Mouse (Mus musculus) heart, adult 11 months (tissue): ENCODE data around the gene Gm2310.
"Not testable (repeated sequence)": the region's sequence is repeated elsewhere in the genome, so short reads cannot be mapped to it uniquely, and the experiment has no call there.

Experiments
- DNase-seq: peaks from one replicate; pipeline ENCODE4 v3.0.0; 2022

The Gm2310 gene

DNA sequence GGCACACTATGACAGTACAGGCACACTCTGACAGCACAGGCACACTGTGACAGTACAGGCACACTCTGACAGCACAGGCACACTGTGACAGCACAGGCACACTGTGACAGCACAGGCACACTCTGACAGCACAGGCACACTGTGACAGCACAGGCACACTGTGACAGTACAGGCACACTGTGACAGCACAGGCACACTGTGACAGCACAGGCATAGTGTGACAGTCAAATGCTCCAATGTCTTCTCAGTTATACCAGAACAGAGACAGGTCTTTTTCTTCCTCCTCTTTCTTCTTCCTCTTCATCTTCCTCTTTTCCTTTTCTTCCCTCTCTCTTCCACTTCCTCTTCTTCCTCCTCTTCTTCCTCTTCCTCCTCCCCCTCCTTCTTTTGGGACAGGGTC, at the start of gene Gm2310:
Gene Gm2310 (minus strand): TSS at position 101 of the 400 bp plus-strand sequence.
- not testable (repeated sequence) for DNase-seq

DNA sequence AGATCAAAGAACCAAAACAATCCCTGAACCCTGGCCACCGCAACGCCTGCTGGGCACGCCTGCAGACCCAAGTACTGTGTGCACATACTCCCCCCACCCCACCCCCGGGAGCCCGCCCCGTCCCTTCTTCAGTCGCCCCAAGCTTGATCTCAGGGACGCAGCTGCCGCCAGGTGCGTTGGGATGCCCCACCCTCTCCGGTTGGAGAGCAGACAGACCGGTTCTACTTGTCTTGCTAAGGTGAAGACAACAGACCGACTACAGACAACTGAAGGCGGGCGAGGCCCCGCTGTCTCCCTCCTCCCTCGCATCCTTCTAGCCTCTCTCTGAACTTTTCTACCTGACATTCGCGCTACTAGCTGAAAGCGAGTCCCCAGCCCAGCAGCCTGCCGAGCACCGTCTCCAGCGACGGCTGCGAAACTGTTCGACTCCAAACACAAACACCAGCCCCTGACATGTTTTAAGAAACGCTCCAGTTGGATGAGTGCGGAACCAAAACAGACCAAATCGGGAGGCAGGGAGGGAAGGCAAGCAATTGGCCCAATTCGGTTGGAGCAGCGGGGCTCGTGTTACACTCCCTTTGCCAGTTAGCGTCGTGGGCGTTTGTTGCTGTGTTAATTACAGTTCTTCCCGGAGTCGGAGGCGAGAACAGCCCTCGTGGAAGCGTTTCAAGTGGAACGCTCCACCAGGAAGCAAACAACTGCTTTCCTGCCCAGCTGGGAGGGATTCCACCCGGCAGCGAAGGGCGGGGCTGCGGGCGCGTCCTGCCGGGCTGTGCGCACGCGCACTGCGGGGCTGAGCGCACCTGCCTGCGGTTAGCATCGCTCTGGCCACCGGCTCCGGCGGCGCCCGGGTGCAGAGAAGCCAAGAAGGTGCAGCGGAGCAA, 49.1 kb upstream of the Gm2310 start:
- peak; percentile 98 for DNase-seq

DNA sequence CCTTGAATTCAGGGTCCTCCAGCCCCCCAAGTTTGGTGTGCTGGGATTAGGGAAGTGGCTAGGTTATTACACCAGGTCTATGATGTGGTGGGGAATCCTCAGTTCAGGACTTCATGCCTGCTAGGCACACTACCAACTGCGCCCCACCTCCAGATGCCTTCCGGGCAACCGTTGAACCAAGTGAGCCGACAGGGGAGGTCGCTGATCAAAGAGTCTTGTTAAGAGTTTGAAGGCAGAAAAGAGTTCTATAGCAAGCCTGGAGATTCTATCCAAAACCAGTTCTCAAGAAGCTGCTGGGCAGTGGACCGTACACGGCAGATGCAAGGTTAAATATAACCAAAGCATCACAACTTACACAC, 48.5 kb upstream of the Gm2310 start:
- DNase-seq: no peak

DNA sequence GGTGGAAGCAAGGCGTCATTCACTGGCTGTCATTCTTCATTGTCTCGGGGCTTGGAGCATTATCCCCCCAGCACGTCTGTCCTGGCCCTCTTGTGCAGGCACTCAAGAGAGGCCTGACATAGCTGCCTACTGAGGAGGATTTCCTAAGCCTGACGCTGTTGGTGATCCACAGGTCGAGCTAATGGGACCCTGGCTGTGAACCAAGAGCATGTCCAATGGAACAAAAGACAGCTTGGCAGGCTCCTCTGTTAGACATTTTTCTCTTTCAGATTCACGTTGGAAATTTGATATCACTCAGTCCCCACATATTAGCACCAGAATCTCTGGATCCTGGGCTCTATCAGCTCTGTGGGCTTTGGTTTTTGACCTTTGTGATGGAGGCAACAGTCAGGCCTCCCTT, 45.7 kb upstream of the Gm2310 start:
- DNase-seq: no peak

DNA sequence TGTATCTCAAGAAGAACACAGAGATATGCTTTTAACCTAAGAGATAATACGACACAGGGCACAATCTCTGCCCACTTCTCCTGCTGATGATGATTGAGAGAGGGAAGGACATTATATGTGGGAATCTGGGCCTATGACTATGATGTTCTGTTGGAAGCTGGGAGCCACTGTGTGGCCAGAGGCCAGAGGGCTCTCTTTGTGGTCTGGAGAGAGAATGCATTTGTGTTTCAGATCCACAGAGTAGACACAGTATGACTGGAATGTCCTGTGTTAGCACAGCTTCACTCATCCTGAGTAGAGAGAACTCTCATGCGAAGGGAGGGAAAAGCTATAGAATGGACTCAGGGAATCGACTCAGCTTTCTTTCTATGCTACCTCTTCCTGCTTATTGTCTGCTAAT, 44.6 kb upstream of the Gm2310 start:
- DNase-seq: no peak

DNA sequence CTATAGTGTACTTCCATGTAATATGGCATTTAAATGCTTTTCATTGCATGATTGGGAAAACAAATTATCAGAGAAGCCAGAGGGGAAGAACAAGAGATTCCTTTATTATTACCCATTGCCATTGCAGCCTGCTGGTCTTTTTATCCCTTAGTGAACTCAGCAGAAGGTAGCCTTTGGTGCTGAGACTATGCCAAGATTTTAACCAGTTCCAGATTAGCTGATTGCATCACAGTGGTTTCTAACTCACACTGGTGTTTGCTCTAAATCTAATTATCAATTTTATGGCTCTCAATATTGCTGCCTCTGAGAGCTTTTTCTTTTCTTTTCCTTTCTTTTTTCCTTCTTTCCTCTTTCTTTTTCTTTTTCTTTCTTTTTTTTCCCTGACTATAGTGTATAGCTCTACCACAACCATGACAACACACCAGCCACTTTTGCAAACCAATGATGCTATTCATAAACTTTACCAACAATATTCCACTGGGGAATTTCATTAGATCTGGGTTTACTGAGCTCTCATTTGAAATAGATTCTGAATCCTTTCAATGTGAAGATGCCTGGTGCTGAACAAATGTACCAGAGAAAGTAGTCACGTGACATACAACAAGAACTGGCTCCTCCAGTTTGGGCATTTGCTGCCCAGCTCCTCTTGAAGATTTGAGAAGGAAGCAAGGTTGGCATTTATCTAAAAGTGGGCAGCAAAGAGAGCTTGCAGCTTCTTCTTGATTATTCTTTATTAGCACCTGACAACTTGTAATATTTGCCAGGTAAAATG, 43.9 kb upstream of the Gm2310 start:
- DNase-seq: no peak

DNA sequence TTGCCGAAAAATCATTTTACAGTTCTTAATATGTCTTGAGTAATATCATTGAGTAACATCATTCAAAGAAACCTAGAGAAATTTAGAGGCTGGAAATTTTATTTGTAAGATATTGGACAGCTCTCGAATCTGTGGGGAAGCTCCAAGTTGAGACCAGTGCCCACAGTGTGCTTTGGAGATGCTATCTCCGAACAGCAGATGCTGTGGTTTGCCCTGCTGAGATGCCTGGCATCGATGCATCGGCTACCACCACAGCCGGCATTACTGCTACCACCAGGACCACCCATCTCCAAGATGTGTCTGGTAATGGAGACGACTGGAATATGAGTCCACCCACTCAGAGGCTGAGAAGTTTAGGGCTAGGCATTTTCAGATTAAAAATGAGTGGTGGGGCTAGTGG, 43.0 kb upstream of the Gm2310 start:
- no peak for DNase-seq

DNA sequence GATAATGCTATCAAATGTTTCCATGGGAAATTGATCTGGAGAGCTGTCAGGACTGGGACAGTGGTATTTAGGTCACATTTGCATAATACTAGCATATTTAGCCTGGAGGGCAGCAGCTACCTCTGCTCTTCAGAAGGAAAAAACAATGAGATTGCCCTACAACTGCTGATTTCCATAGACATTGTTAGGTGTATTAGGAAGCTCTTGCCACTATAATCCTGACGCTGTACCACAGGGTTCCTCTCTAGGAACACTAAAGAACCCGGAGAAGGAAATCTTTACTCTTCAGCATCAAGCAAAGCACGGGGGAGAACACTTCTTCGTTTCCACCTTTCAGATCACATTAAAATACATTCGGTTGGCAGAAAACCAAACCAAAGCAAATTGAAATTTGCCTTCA, 11.4 kb upstream of the Gm2310 start:
- no peak for DNase-seq

DNA sequence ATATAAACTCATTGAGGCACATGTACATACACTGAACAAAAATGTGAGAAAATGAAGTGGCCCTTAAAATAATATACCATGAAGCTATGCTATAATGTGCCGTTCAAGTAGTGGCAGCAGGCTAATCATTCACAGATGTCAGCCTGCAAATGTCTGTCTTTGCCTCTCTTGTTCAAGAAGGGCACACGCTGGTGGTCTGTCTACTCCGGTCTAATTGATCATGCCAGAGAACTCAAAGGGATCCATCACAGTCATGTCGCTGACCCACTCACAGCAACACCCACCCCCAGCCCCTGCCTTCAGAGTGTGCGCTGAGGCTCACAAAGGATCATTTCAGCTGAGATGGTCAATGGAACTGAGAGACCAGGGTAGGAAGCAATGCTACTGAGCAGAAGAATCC, 6.8 kb downstream of the Gm2310 start:
- no peak for DNase-seq

DNA sequence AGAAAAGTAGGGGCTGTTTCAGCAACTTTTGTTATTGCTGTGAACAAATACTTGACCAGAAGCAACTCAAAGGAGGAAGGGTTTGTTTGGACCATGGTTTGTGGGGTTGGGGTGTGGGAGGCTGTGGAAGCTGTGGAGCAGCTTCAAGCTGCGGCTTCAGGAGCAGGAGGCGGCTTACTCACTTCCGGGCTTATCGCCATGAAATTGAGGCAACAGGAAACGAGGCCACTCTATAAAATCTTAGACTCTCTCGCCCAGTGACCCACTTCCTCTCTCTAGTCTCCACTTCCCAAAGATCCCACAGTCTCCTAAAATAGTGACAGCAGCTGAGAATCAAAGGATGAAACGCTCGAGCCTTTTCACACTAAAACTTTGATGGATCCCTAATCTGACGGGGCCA, 7.9 kb downstream of the Gm2310 start:
- DNase-seq: peak; percentile 92

DNA sequence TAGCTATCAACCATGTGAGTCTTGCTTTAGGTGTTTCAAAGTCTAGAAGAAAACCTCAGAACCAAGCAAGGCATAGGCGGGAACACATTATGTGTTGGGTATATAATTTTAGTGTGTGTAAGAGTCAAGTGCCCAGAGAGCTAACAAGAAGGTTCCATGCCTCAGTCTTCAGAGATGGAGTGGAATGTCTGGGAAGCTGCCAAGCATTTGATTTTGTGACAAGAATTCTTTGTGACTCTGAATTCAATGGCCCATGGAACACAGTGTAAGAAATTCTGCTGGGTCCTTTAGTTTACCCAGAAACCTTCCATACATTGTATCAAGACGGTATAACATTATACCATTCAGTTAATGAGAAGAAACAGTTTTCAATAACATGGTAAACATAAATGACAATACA, 17.3 kb downstream of the Gm2310 start:
- no peak for DNase-seq

DNA sequence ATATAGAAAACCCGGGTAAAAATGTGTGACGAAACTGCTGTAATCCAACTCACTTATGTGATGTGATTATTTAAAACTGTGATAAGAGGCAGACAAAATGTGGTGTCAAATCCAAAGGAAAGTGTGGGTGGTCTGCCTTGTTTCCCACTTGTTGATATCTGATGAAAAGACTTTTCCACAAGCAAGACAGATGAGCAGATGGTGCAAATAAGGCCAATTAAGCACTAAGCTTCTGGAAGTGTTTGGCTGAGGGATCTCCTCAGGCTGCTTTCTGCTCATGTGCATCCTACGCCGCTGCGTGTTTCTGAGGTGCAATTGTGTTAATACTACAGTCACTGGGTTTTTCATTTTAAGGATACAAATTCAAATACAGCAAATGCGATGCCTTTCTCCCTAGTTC, 34.5 kb downstream of the Gm2310 start:
- no peak for DNase-seq

DNA sequence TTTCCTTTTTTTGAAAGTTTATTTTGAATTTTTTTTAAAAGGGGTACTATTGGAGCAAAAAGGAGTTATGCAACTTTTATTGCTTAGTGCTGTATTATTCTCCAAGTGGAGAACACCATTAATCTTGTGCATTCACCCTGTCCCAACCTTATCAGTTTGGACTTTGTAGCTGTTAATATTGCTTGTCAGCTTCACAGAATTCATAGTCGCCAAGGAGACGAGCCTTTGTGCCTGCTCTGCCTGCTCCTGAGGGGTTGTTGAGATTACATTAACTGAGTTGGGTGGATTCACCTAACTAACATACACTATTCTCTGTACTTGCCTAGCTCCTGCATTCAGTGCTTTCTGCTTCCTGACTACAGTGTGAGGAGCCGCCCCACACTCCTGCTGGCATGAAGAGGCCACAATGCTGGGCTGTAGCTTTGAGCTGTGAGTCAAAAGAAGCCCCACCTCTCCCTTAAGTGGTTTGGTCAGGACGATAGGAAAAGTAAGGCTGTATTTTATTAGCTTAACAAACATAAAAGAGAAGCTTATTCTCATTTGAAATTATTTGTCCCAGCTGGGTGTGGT, 50.7 kb downstream of the Gm2310 start:
- DNase-seq: no peak
